Mouse (Mus musculus): ENCODE measurements around the gene Adnp. TPM values are rescaled to one million over a fixed set of nuclear protein-coding genes. Genes with fewer than 3 reads are reported as not detected.
A peak's percentile ranks its signal among the peaks of the same experiment; 100 is the strongest.
"Not testable (repeated sequence)": the region's sequence is repeated elsewhere in the genome, so short reads cannot be mapped to it uniquely, and the experiment has no call there.

Gene Adnp
- polyA plus RNA-seq, 1 experiment from 2014 or later, result 26.0 TPM

GRCm38 (mm10) chr2:168170167-168170685 lies 36.7 kb downstream of the Adnp start:
- H3K27me3 ChIP-seq, result no peaks in the 10 kb centered on the region
- no peak overlapping the region for H3K9ac ChIP-seq (replicated peaks)
- peak overlapping the region; percentile 45 for H3K4me2 ChIP-seq
- ATAC-seq (ENCODE audit: insufficient number of reproducible peaks, insufficient read depth, low FRiP score, low TSS enrichment, low read depth), result peak; percentile 7; the same call in 1 of the 2 replicates
- H3K27ac ChIP-seq, result peak overlapping the region; percentile 98
- WGBS, result 8% methylated on average over 13 of the region's 13 CpGs
- H3K36me3 ChIP-seq, result peaks cover 22% of the 10 kb centered on the region; the same call in 1 of the 2 replicates
- no peaks in the 10 kb centered on the region for H3K9me3 ChIP-seq
- peaks cover 51% of the 10 kb centered on the region for H3K4me1 ChIP-seq (replicated peaks)
- H3K4me3 ChIP-seq (replicated peaks), result peak overlapping the region; percentile 9

- no peak; the same call in 1 of the 2 replicates for ATAC-seq (ENCODE audit: insufficient number of reproducible peaks, insufficient read depth, low FRiP score, low TSS enrichment, low read depth)
- H3K36me3 ChIP-seq, result peaks cover 17% of the 10 kb centered on the region; the same call in 1 of the 2 replicates
- no peaks in the 10 kb centered on the region for H3K9me3 ChIP-seq
- WGBS, result 2% methylated on average over 9 of the region's 9 CpGs
- H3K4me2 ChIP-seq, result peak overlapping the region; percentile 45
- H3K27me3 ChIP-seq, result no peaks in the 10 kb centered on the region
- H3K9ac ChIP-seq (replicated peaks), result no peak overlapping the region
- H3K27ac ChIP-seq, result peak overlapping the region; percentile 98
- peak overlapping the region; percentile 9 for H3K4me3 ChIP-seq (replicated peaks)
- peaks cover 51% of the 10 kb centered on the region for H3K4me1 ChIP-seq (replicated peaks)
These were observed 37.2 kb downstream of the Adnp start for GRCm38 (mm10) chr2:168169800-168170113.

- H3K9ac ChIP-seq (replicated peaks), result no peak overlapping the region
These were observed 37.8 kb downstream of the Adnp start for GRCm38 (mm10) chr2:168168892-168169799.

GRCm38 (mm10) chr2:168167781-168168180 lies 39.1 kb downstream of the Adnp start:
- Histone ChIP-seq H3K27me3 (no peaks in the 10 kb centered on the region), H3K9me3 (no peaks in the 10 kb centered on the region), H3K9ac (replicated peaks) (no peak overlapping the region), H3K27ac (peak overlapping the region; percentile 98), H3K4me1 (replicated peaks) (peaks cover 51% of the 10 kb centered on the region), H3K4me3 (replicated peaks) (no peak overlapping the region), H3K4me2 (no peak overlapping the region), H3K36me3 (0 out of 2 replicates have a peak, but pooled peaks cover 1% of the 10 kb centered on the region)
- no peak for ATAC-seq (ENCODE audit: insufficient number of reproducible peaks, insufficient read depth, low FRiP score, low TSS enrichment, low read depth)
- WGBS, result 58% methylated on average over 3 of the region's 3 CpGs

More at GRCm38 (mm10) chr2:168168892-168169799, 37.8 kb downstream of the Adnp start:
- H3K4me3 ChIP-seq (replicated peaks), result 0 out of 2 replicates have a peak overlapping the region, but pooled peaks have one; percentile 9
- peaks cover 51% of the 10 kb centered on the region for H3K4me1 ChIP-seq (replicated peaks)
- whole genome bisulfite sequencing, result 14% methylated on average over 9 of the region's 9 CpGs
- peak overlapping the region; percentile 98 for H3K27ac ChIP-seq
- peak; percentile 89 for ATAC-seq (ENCODE audit: insufficient number of reproducible peaks, insufficient read depth, low FRiP score, low TSS enrichment, low read depth)
- H3K9me3 ChIP-seq, result no peaks in the 10 kb centered on the region
- H3K27me3 ChIP-seq, result no peaks in the 10 kb centered on the region
- peaks cover 12% of the 10 kb centered on the region; the same call in 1 of the 2 replicates for H3K36me3 ChIP-seq
- peak overlapping the region; percentile 45 for H3K4me2 ChIP-seq

- Histone ChIP-seq H3K36me3 (no peaks in the 10 kb centered on the region), H3K9me3 (no peaks in the 10 kb centered on the region), H3K4me2 (no peak overlapping the region), H3K4me1 (replicated peaks) (peaks cover 54% of the 10 kb centered on the region), H3K27me3 (no peaks in the 10 kb centered on the region), H3K9ac (replicated peaks) (no peak overlapping the region), H3K4me3 (replicated peaks) (no peak overlapping the region), H3K27ac (peak overlapping the region; percentile 98)
- no peak for ATAC-seq (ENCODE audit: insufficient number of reproducible peaks, insufficient read depth, low FRiP score, low TSS enrichment, low read depth)
- WGBS, result 44% methylated on average over 21 of the region's 21 CpGs
These were observed 40.0 kb downstream of the Adnp start for GRCm38 (mm10) chr2:168166750-168167460.

- Histone ChIP-seq H3K4me2 (peak overlapping the region; percentile 57), H3K9me3 (no peaks in the 10 kb centered on the region), H3K9ac (replicated peaks) (peak overlapping the region; percentile 46), H3K4me3 (replicated peaks) (peak overlapping the region; percentile 25), H3K27ac (peak overlapping the region; percentile 76), H3K4me1 (replicated peaks) (peaks cover 52% of the 10 kb centered on the region), H3K36me3 (no peaks in the 10 kb centered on the region), H3K27me3 (peaks cover 5% of the 10 kb centered on the region; the same call in 1 of the 2 replicates)
- no peak for ATAC-seq (ENCODE audit: insufficient number of reproducible peaks, insufficient read depth, low FRiP score, low TSS enrichment, low read depth)
- 7% methylated on average over 14 of the region's 14 CpGs for WGBS
These were observed 44.9 kb downstream of the Adnp start for GRCm38 (mm10) chr2:168161978-168162377.

GRCm38 (mm10) chr2:168161514-168161971 lies 45.4 kb downstream of the Adnp start:
- WGBS, result 1% methylated on average over 11 of the region's 11 CpGs
- H3K36me3 ChIP-seq, result no peaks in the 10 kb centered on the region
- H3K27me3 ChIP-seq, result peaks cover 5% of the 10 kb centered on the region; the same call in 1 of the 2 replicates
- peak overlapping the region; percentile 76 for H3K27ac ChIP-seq
- H3K9ac ChIP-seq (replicated peaks), result peak overlapping the region; percentile 46
- H3K9me3 ChIP-seq, result no peaks in the 10 kb centered on the region
- ATAC-seq (ENCODE audit: insufficient number of reproducible peaks, insufficient read depth, low FRiP score, low TSS enrichment, low read depth), result peak; percentile 16; the same call in 1 of the 2 replicates
- H3K4me1 ChIP-seq (replicated peaks), result peaks cover 48% of the 10 kb centered on the region
- H3K4me3 ChIP-seq (replicated peaks), result peak overlapping the region; percentile 25
- peak overlapping the region; percentile 57 for H3K4me2 ChIP-seq

GRCm38 (mm10) chr2:168160370-168160930 lies 46.5 kb downstream of the Adnp start:
- ATAC-seq (ENCODE audit: insufficient number of reproducible peaks, insufficient read depth, low FRiP score, low TSS enrichment, low read depth), result no peak
- no peak overlapping the region for H3K9ac ChIP-seq (replicated peaks)
- H3K4me2 ChIP-seq, result no peak overlapping the region
- WGBS, result 84% methylated on average over 9 of the region's 9 CpGs
- no peak overlapping the region for H3K4me3 ChIP-seq (replicated peaks)
- peaks cover 41% of the 10 kb centered on the region for H3K4me1 ChIP-seq (replicated peaks)
- H3K9me3 ChIP-seq, result no peaks in the 10 kb centered on the region
- H3K27me3 ChIP-seq, result peaks cover 5% of the 10 kb centered on the region; the same call in 1 of the 2 replicates
- H3K36me3 ChIP-seq, result no peaks in the 10 kb centered on the region
- 0 out of 2 replicates have a peak overlapping the region, but pooled peaks have one; percentile 94 for H3K27ac ChIP-seq

- peak; percentile 41; the same call in 1 of the 2 replicates for ATAC-seq (ENCODE audit: insufficient number of reproducible peaks, insufficient read depth, low FRiP score, low TSS enrichment, low read depth)
- Histone ChIP-seq H3K27me3 (peaks cover 5% of the 10 kb centered on the region; the same call in 1 of the 2 replicates), H3K9me3 (no peaks in the 10 kb centered on the region), H3K4me1 (replicated peaks) (peaks cover 55% of the 10 kb centered on the region), H3K4me3 (replicated peaks) (peak overlapping the region; percentile 27), H3K4me2 (peak overlapping the region; percentile 60), H3K9ac (replicated peaks) (peak overlapping the region; percentile 52), H3K36me3 (no peaks in the 10 kb centered on the region), H3K27ac (peak overlapping the region; percentile 94)
- WGBS, result 3% methylated on average over 22 of the region's 25 CpGs
These were observed 47.8 kb downstream of the Adnp start for GRCm38 (mm10) chr2:168158911-168159711.

GRCm38 (mm10) chr2:168157974-168158373 lies 48.9 kb downstream of the Adnp start:
- H3K36me3 ChIP-seq; H3K4me3 ChIP-seq (replicated peaks); H3K4me2 ChIP-seq; H3K27ac ChIP-seq; ATAC-seq (ENCODE audit: insufficient number of reproducible peaks, insufficient read depth, low FRiP score, low TSS enrichment, low read depth); H3K9me3 ChIP-seq; H3K9ac ChIP-seq (replicated peaks); H3K27me3 ChIP-seq: not testable (repeated sequence)
- 64% methylated on average over 10 of the region's 11 CpGs for WGBS
- H3K4me1 ChIP-seq (replicated peaks), result peaks cover 64% of the 10 kb centered on the region

All from limb, embryonic 12.5 days (tissue).